Mouse (Mus musculus): ENCODE results near the gene Mfn2. TPM values are rescaled to one million over a fixed set of nuclear protein-coding genes. Genes with fewer than 3 reads are reported as not detected.

Gene Mfn2
- total RNA-seq, 1 experiment: 18.6 TPM

- Histone ChIP-seq H3K4me3 (ENCODE audit: insufficient read depth in 1 of 2, low read depth in 1 of 2, low read length in 2 of 2, poor library complexity in 1 of 2, severe bottlenecking in 1 of 2) (peak overlapping the region; percentile 61 to 85), H3K27ac (ENCODE audit: insufficient read depth, low read depth, low read length, poor library complexity, severe bottlenecking) (no peak overlapping the region), H3K36me3 (ENCODE audit: control insufficient read depth, insufficient read depth, low read length, poor library complexity, severe bottlenecking) (peaks cover 23% of the 10 kb centered on the region), H3K4me1 (ENCODE audit: control insufficient read depth in 2 of 2, insufficient read depth in 2 of 2, low read length in 2 of 2, poor library complexity in 1 of 2) (peaks cover 6 to 20% of the 10 kb centered on the region in 2 experiments), H3K9ac (ENCODE audit: insufficient read depth, low read depth, low read length, poor library complexity, severe bottlenecking) (peak overlapping the region; percentile 85), H3K9me3 (ENCODE audit: control insufficient read depth, insufficient read depth, low read depth, low read length) (no peaks in the 10 kb centered on the region)
- in situ Hi-C loops (cut with MboI; ENCODE audit: low sequenced_read_pairs in 2 of 2, unreplicated experiment in 2 of 2): no loop called here
- DNase-seq (ENCODE audit: low read depth, low spot score): no peak
- TF ChIP-seq ZNF384 (IDR thresholded peaks at IDR 0.05; ENCODE audit: low read depth, low read length) (no peak), ZC3H11A (IDR thresholded peaks at IDR 0.05; ENCODE audit: borderline replicate concordance, low read depth, low read length) (no peak), HCFC1 (IDR thresholded peaks at IDR 0.05; ENCODE audit: borderline replicate concordance, insufficient read depth, low read length) (no peak), CHD2 (IDR thresholded peaks at IDR 0.05; ENCODE audit: low read depth, low read length) (no peak), MAFK (IDR thresholded peaks at IDR 0.05; ENCODE audit: insufficient read depth, low read depth, low read length) (no peak)
Measured at GRCm38 (mm10) chr4:147941045-147942020, 36.8 kb upstream of the Mfn2 start.

- TF ChIP-seq CHD2 (IDR thresholded peaks at IDR 0.05; ENCODE audit: low read depth, low read length): no peak
- TF ChIP-seq MAFK (IDR thresholded peaks at IDR 0.05; ENCODE audit: insufficient read depth, low read depth, low read length): no peak
- TF ChIP-seq ZNF384 (IDR thresholded peaks at IDR 0.05; ENCODE audit: low read depth, low read length): no peak
- in situ Hi-C loops (cut with MboI; ENCODE audit: low sequenced_read_pairs in 2 of 2, unreplicated experiment in 2 of 2): no loop called here
- peak within 1 kb of the TSS; percentile 61 to 85 for H3K4me3 ChIP-seq (ENCODE audit: insufficient read depth in 1 of 2, low read depth in 1 of 2, low read length in 2 of 2, poor library complexity in 1 of 2, severe bottlenecking in 1 of 2)
- peaks cover 17% of the 10 kb centered on the region for H3K36me3 ChIP-seq (ENCODE audit: control insufficient read depth, insufficient read depth, low read length, poor library complexity, severe bottlenecking)
- peak; percentile 82 for DNase-seq (ENCODE audit: low read depth, low spot score)
- peaks cover 10 to 20% of the 10 kb centered on the region in 2 experiments for H3K4me1 ChIP-seq (ENCODE audit: control insufficient read depth in 2 of 2, insufficient read depth in 2 of 2, low read length in 2 of 2, poor library complexity in 1 of 2)
- H3K27ac ChIP-seq (ENCODE audit: insufficient read depth, low read depth, low read length, poor library complexity, severe bottlenecking): no peak within 1 kb of the TSS
- H3K9ac ChIP-seq (ENCODE audit: insufficient read depth, low read depth, low read length, poor library complexity, severe bottlenecking): peak within 1 kb of the TSS; percentile 85
- no peaks in the 10 kb centered on the region for H3K9me3 ChIP-seq (ENCODE audit: control insufficient read depth, insufficient read depth, low read depth, low read length)
Measured at GRCm38 (mm10) chr4:147940576-147941044, 36.1 kb upstream of the Mfn2 start, which contains the start of gene 2510039O18Rik. TSS of gene 2510039O18Rik (plus strand) at chr4:147940895.

GRCm38 (mm10) chr4:147940111-147940510, 35.6 kb upstream of the Mfn2 start:
- Histone ChIP-seq H3K4me3 (ENCODE audit: insufficient read depth in 1 of 2, low read depth in 1 of 2, low read length in 2 of 2, poor library complexity in 1 of 2, severe bottlenecking in 1 of 2) (no peak overlapping the region), H3K36me3 (ENCODE audit: control insufficient read depth, insufficient read depth, low read length, poor library complexity, severe bottlenecking) (peaks cover 12% of the 10 kb centered on the region), H3K9me3 (ENCODE audit: control insufficient read depth, insufficient read depth, low read depth, low read length) (no peaks in the 10 kb centered on the region), H3K27ac (ENCODE audit: insufficient read depth, low read depth, low read length, poor library complexity, severe bottlenecking) (no peak overlapping the region), H3K4me1 (ENCODE audit: control insufficient read depth in 2 of 2, insufficient read depth in 2 of 2, low read length in 2 of 2, poor library complexity in 1 of 2) (peaks cover 11 to 20% of the 10 kb centered on the region in 2 experiments), H3K9ac (ENCODE audit: insufficient read depth, low read depth, low read length, poor library complexity, severe bottlenecking) (no peak overlapping the region)
- no peak for TF ChIP-seq ZC3H11A (IDR thresholded peaks at IDR 0.05; ENCODE audit: borderline replicate concordance, low read depth, low read length)
- TF ChIP-seq CHD2 (IDR thresholded peaks at IDR 0.05; ENCODE audit: low read depth, low read length): no peak
- no peak for TF ChIP-seq MAFK (IDR thresholded peaks at IDR 0.05; ENCODE audit: insufficient read depth, low read depth, low read length)
- no peak for TF ChIP-seq HCFC1 (IDR thresholded peaks at IDR 0.05; ENCODE audit: borderline replicate concordance, insufficient read depth, low read length)
- TF ChIP-seq ZNF384 (IDR thresholded peaks at IDR 0.05; ENCODE audit: low read depth, low read length): no peak
- in situ Hi-C loops (cut with MboI; ENCODE audit: low sequenced_read_pairs in 2 of 2, unreplicated experiment in 2 of 2): no loop called here
- DNase-seq (ENCODE audit: low read depth, low spot score): no peak

- no peak overlapping the region for H3K27ac ChIP-seq (ENCODE audit: insufficient read depth, low read depth, low read length, poor library complexity, severe bottlenecking)
- peaks cover 11 to 24% of the 10 kb centered on the region in 2 experiments for H3K4me1 ChIP-seq (ENCODE audit: control insufficient read depth in 2 of 2, insufficient read depth in 2 of 2, low read length in 2 of 2, poor library complexity in 1 of 2)
Measured at GRCm38 (mm10) chr4:147938148-147939096, 33.9 kb upstream of the Mfn2 start.

More at GRCm38 (mm10) chr4:147938148-147939096, 33.9 kb upstream of the Mfn2 start:
- in situ Hi-C loops (cut with MboI; ENCODE audit: low sequenced_read_pairs in 2 of 2, unreplicated experiment in 2 of 2): no loop called here
- TF ChIP-seq ZNF384 (IDR thresholded peaks at IDR 0.05; ENCODE audit: low read depth, low read length) (no peak), HCFC1 (IDR thresholded peaks at IDR 0.05; ENCODE audit: borderline replicate concordance, insufficient read depth, low read length) (no peak), CHD2 (IDR thresholded peaks at IDR 0.05; ENCODE audit: low read depth, low read length) (no peak), MAFK (IDR thresholded peaks at IDR 0.05; ENCODE audit: insufficient read depth, low read depth, low read length) (no peak)
- Histone ChIP-seq H3K9me3 (ENCODE audit: control insufficient read depth, insufficient read depth, low read depth, low read length) (no peaks in the 10 kb centered on the region), H3K9ac (ENCODE audit: insufficient read depth, low read depth, low read length, poor library complexity, severe bottlenecking) (no peak overlapping the region), H3K4me3 (ENCODE audit: insufficient read depth in 1 of 2, low read depth in 1 of 2, low read length in 2 of 2, poor library complexity in 1 of 2, severe bottlenecking in 1 of 2) (no peak overlapping the region), H3K36me3 (ENCODE audit: control insufficient read depth, insufficient read depth, low read length, poor library complexity, severe bottlenecking) (no peaks in the 10 kb centered on the region; the same call in 1 of the 2 replicates)
- DNase-seq (ENCODE audit: low read depth, low spot score): no peak
